Mouse (Mus musculus) liver, embryonic 18 days (tissue): ENCODE results near the gene Llph. TPM values are rescaled to one million over a fixed set of nuclear protein-coding genes. Genes with fewer than 3 reads are reported as not detected.

ENCODE experiments used
- polyA plus RNA-seq: library from polyadenylated mRNA; depleted of rRNA; stranded (reverse); fragments of >200 nt; gene quantifications from 2 replicates; pipeline ENCODE4 v1.2.3, GENCODE M21; 2012; rRNA removed

Llph gene
- 22.9 and 23.3 TPM in 2 replicates for polyA plus RNA-seq

DNA sequence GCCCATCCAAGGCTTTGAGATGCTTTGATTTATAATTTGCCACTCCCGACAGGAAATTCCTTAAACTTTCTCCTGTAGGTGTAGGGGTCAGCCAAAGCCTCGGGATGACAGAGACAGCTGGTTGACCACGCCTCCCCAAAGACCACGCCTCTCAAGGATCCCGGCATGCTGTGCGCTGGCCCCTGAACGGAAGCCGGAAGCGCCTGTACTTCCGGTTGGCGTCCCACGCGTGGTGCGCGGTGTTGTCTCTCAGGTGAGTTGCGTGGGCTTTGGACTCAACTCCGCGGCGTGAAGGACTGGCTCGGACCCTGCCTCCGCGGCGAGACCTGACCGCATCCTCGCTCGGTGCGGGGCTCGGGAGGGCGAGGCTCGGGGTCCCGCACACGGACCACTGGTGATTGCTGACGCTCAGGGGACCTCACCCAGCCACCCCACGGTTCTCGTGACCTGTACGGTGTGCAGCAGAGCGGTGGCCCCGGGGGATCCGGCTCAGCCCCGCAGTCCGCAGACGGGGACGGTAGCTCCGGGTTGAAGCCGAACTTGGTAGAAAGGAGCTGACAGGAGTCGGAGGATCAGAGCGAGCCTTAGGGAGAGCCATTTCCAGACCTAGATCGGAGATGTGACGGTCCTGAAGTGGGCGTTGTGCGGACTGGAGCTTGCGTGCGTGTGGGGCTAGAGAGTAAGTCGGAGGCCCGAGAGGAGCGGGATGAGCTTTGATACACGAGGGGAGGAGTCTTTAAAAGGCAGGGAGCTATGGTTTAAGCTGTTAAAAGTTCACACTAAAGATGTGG is at the start of gene Llph:
Llph (plus strand) TSS at position 200 of the 791 bp plus-strand sequence.

DNA sequence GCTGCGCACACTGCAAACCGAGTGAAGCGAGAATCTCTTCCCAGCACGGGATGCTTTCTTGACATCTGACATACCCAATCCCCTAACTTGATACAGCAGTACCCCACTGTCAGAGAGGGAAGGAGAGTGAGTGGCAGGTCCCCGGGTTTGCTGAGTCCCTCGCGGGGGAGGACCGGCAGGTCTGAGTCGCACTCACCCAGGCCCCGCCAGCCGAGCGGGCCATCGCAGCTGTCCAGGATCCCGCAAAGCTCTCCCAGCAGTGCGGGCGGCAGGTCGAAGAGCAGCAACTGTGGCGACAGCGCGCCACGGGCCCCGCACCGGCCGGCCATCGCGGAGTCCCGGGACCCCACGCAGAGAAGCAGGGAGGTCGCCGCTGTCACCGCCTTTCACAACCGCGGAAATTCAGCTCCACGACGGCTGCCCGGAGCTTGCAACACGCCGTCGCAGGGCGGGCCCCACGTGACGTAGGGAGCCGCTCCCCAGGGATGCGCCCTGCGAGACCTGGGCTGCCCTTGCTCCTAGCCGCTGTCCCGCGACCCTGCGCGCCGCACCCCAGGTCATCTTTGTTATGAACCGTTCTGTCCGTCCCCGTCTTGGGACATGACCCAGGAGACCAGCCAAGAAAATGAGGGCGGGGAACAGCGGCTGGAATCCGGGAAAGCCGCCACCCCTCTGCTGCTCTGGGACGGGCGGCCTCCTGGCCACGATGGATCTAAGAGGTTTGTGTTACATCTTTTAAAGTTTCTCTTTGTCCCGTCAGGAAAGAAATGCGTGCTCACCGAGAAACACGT is 25.5 kb upstream of the Llph start, which contains the start of gene Tmbim4:
Tmbim4 (plus strand) TSS at position 460 of the 791 bp plus-strand sequence.

DNA sequence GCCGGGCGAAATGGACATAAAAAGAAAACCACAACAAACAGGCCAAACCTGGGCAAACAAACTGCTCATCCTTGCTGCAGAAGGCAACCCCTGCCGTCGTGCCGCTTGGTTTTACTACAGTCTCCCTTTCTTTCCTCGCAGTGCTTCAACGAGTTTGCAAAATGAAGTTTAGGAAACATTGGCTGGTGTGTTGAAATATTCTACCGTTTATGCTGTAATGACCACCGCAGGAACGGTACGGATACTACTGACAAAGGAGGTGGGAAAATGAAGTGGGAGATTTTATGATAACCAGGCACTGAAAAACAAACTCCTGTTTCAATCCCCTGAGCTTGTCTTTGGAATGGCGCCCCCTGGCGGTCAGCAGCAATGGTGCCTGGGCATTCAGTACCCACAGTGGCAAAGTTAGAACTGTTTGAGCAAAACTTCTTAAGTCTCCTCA is 24.9 kb upstream of the Llph start, which contains the start of gene Irak3:
Irak3 (minus strand) TSS at position 170 of the 442 bp plus-strand sequence.

Other genes with a start within 250 kb of the Llph start
- 5.5 and 6.0 TPM in 2 replicates for gene Helb, start 114.1 kb upstream of the Llph start, polyA plus RNA-seq
- gene Tmbim4, start 25.5 kb upstream of the Llph start, polyA plus RNA-seq = 68.9 and 79.0 TPM in 2 replicates
- gene Irak3, start 24.9 kb upstream of the Llph start, polyA plus RNA-seq = 1.6 and 2.6 TPM in 2 replicates
- 1.2 and 1.6 TPM in 2 replicates for gene Hmga2, start 249.4 kb downstream of the Llph start, polyA plus RNA-seq